Mouse (Mus musculus): ENCODE results near the gene Mgat4a.

- TF ChIP-seq CTCF (IDR thresholded peaks at IDR 0.05; ENCODE audit: borderline replicate concordance, control insufficient read depth, extremely low read depth, insufficient read depth, low read length, poor library complexity) (no peak), POLR2A (IDR thresholded peaks at IDR 0.05; ENCODE audit: control insufficient read depth, extremely low read depth, insufficient read depth, low read length, poor library complexity) (no peak)
Measured at GRCm38 (mm10) chr1:37474634-37475190, 66.1 kb downstream of the Mgat4a start.

All from thymus, adult 2 months (tissue).